Mouse (Mus musculus) brain, adult 2 months (tissue): ENCODE results near the gene Prkci.

Experiments
- DNase-seq: peaks from one replicate; pipeline ENCODE4 v3.0.0; 2011; ENCODE audit warnings: low read depth, low spot score

Prkci gene

DNA sequence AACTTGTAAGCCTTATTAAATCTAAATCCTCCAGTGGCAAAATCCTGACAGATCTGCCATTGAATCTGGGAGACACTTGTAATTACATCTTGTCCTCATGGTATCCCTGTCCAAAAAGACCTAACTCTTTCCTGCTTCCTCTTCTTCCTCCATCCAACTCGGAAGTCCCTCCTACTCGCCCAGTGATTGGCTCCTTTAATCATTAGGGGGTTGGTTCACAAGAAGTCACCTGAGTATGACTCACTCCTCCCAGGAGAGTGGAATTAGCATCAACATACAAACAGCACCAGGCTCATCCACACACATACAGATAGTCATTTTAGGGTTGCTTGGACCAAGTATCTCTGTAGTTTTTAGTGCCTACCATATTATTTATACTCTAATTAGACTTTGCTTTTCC lies 47.4 kb downstream of the Prkci start:
- no peak for DNase-seq

GRCm38 (mm10) chr3:31047263-31047662 lies 51.7 kb downstream of the Prkci start:
- no peak for DNase-seq

GRCm38 (mm10) chr3:31049087-31049486 lies 53.5 kb downstream of the Prkci start:
- no peak for DNase-seq

DNA sequence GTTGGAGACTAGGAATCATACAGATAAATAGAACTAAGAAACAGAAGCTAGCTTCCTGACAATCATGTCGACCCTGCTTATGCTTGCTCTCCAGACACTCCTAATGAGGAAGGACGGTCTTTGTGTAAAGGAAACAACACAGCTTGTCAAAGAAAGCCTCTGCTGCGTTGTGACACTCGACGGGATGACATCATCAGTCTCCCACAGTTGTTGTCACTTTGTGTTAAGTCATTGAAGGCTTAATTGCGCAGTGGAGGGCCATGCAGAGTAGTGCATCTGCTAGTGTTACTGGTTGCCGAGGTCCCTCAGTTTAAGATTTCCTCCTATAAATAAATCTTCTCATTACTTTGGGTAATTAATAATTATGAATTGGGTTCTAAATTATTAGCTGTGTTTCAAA lies 54.8 kb downstream of the Prkci start:
- no peak for DNase-seq

DNA sequence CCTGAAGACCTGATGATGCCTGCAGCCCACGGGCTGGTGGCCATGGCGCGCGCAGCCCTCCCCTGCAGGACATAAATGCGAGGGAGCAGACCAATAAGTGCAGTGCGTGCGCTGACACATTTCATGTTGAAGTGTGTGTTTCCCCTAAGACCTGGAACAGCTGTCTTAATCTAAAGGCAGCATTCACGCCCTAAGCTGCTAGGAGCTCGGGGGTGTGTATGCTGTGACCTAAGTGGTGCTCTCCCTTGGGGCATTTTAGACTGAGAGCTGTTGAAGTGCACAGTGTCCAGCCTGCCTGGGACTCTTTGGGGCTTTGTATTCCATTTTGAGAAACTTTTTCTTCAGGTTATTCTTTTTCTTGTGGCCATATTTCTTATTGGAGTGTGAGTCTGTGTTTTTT lies 56.2 kb downstream of the Prkci start:
- DNase-seq = no peak

DNA sequence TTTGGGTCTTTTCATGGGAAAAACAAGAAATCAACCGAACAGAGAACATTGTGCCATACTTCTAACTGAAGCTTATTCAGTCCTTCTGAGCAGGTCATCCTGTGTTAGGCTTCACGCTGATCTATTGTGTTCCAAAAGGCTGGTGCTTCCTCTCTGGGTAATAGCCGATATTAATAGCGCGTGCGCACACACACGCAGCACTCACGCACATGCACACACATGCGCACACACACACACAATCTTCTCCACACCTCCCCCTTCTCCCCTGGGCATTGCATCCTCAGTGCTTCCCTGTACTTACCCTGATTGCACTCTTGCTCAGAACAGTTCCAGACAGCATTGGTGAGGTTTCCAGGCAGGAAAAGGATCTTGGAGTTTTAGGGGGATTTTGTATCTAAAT lies 57.6 kb downstream of the Prkci start:
- no peak for DNase-seq

DNA sequence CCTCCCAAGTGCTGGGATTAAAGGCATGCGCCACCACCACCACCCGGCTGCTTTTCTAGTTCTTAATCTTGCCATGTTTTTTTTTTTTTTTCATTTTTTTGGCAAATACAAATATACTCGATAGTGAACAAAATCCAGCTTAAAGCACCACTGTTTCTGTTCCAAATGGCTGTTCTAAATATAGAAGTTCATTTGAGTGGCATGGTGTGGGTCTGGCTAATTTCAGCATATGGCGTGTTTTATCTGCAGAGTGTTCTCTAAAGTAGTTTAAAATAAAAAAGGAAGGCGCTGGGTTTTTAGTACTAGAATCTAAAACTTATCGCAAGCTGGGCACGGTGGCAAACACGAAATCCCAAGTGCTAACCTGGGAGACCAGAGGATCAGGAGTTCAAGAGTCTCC lies 59.3 kb downstream of the Prkci start:
- DNase-seq = peak; percentile 65

DNA sequence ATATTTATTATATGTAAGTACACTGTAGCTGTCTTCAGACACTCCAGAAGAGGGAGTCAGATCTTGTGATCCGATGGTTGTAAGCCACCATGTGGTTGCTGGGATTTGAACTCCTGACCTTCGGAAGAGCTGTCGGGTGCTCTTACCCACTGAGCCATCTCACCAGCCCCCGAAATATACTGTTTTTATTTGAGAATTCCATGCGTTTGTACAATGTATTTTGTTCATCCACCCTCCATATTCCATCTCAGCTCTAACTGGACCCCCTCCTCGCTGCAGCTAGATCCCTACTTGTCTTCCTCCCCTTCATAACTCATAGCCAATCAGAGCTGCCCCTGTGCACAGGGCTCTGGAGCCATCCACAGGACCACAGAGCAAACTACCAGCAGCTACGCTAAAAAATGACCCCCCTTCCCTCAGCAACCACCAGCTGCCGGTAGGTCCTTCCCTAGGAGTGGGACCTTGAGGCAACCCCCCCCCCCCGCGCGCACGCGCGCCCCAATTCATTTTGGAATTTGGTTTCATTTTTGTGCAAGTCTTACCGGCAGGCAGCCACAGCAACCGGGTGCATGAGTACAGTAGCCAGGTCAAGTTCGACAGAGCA lies 60.6 kb downstream of the Prkci start:
- no peak for DNase-seq

DNA sequence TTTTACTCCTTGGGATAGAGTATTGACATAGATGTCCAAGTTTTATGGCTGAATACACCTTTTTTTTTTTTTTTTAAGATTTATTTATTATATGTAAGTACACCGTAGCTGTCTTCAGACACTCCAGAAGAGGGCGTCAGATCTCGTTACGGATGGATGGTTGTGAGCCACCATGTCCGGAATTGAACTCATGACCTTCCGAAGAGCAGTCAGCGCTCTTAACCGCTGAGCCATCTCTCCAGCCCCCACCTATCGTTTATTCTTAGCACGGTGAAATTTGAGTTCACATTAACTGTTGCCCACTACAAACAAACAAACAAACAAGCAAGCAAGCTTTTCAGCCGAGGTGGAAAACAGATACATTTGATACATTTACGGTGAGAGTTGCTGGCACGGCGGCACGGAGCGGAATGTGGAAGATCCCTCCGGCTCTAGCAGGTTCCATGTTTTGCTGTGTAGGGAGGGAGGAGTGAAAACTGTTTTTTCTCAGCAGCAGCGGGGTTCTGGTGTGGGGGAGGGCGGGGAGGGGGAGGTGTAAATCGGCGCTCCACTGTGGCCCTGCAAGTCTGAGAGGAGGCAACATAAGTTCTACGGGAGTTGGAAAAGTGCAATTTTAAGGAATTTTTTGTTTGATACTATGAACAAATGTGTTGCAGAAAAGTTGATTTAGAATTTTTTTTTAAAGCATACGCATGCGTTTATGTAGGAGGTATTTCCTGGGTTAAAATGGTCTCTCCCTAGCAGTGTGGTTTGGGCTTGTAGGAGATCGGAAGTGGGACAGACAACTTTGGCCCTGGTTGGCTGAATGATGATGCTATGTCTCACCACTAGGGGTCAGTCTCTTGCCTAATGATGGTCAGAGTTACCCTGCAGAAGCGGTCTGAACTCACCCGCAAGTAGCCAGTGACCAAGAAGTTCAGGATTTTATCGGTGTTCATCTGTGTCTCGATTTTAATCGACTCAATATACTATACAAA lies 61.4 kb downstream of the Prkci start:
- DNase-seq = peak; percentile 92

DNA sequence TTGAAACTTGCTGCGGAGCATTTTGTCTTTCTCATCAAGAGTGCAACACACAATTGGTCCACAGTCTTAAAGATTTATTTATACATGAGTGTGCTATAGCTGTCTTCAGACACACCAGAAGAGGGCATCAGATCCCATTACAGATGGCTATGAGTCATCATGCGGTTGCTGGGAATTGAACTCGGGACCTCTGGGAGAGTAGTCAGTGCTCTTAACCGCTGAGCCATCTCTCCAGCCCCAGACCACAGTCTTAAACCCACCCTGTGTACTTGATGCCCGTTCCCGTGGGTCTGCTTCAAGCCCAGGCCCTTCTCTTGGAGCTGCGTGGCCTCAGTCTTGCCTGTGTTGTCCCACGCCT lies 65.2 kb downstream of the Prkci start:
- no peak for DNase-seq

- no peak for DNase-seq
These were observed 65.7 kb downstream of the Prkci start for GRCm38 (mm10) chr3:31061103-31061785.

GRCm38 (mm10) chr3:31061786-31062120 lies 66.2 kb downstream of the Prkci start:
- DNase-seq = no peak

GRCm38 (mm10) chr3:31062325-31062724 lies 66.8 kb downstream of the Prkci start:
- no peak for DNase-seq

- DNase-seq = peak; percentile 59
These were observed 72.9 kb downstream of the Prkci start for GRCm38 (mm10) chr3:31068482-31068881.

- no peak for DNase-seq
These were observed 76.3 kb downstream of the Prkci start for GRCm38 (mm10) chr3:31071804-31072203.

DNA sequence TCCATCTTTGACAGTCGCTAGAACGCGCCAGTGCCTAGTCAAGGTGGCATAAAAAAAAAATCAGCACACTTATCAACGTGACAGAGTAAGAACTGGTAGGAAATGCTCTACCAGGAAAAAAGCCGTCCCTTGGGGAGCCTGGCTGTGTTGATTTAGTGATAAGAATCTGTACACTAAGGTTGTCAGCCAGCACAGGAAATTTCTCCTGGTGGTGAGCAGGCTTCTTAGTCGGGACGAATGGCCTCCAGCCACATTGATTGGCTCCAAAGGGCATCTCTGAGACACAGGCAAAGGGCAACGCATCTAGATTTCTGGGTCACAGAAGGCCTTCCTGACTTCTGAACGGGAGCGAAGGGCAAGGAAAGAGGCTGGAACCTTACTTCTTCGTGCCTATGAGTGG lies 80.3 kb downstream of the Prkci start:
- no peak for DNase-seq

GRCm38 (mm10) chr3:31077068-31077703 lies 81.6 kb downstream of the Prkci start:
- no peak for DNase-seq

DNA sequence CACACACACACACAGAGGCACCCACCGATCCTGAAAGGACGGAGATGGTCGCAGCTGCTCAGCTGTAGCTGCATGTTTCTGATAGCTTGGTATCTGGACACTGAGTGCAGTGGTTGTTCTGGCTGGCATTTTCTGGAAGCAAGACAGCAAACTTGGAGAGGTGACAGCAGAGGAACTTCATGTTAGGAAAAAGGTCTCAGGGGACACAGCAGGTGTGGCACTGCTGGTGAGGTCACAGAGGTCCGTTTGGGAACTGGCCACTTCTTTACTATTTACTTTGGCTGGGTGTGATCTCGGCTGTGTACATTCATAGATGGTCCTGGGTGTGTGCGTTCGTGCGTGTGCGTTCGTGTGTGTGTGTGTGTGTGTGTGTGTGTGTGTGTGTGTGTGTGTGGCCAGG lies 83.9 kb downstream of the Prkci start:
- no peak for DNase-seq

- no peak for DNase-seq
These were observed 85.4 kb downstream of the Prkci start for GRCm38 (mm10) chr3:31080791-31081502.

DNA sequence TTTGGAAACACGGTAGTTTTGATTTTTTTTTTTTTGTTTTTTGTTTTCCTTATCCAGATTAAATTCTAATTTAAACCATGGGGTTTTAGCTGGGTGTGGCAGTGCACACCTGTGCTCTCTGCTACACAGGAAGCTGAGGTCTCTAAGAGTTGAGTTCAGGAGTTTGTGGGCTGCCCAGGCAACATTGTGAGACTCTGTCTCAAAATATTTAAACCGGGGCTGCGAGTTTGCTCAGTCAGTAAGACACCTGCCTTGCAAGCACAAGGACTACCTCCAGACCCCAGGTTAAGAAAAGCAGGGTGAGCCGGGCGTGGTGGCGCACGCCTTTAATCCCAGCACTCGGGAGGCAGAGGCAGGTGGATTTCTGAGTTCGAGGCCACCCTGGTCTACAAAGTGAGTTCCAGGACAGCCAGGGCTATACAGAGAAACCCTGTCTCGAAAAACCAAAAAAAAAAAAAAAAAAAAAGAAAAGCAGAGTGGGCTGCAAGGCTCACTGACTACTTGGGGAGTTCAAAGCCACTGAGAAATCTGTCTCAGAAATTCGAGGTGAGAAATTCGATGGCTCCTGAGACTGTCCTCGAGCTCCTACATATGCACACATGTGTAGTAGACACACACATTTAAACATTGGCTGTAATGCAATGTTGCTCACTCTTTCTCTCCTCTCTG lies 87.4 kb downstream of the Prkci start:
- no peak for DNase-seq
